Mouse (Mus musculus) heart, embryonic 11.5 days (tissue): ENCODE results near the gene Ubtd1. TPM values are rescaled to one million over a fixed set of nuclear protein-coding genes. Genes with fewer than 3 reads are reported as not detected.

Experiments
- ATAC-seq: fragments of 200-750 bp; cut with Nextera tagmentation; replicated peaks from 2 replicates; pipeline ENCODE4 v1.8.0; 2017; ENCODE audit warnings: moderate library complexity; ENCODE audit not compliant: insufficient number of reproducible peaks, low FRiP score, low TSS enrichment
- H3K27ac ChIP-seq: fragments of 300-500 bp; sonication (generic); 2 replicates; pipeline ENCODE4 v1.5.1; 2014; ENCODE audit warnings: mild to moderate bottlenecking, low read depth, low read length
- H3K27me3 ChIP-seq: fragments of 300-500 bp; sonication (generic); 2 replicates; pipeline ENCODE4 v1.6.1; 2014; ENCODE audit warnings: mild to moderate bottlenecking, low read length, mixed read lengths; ENCODE audit not compliant: control insufficient read depth, insufficient read depth
- H3K36me3 ChIP-seq: fragments of 300-500 bp; sonication (generic); 2 replicates; pipeline ENCODE4 v1.6.1; 2014; ENCODE audit warnings: mild to moderate bottlenecking, low read length, moderate library complexity, mixed read lengths; ENCODE audit not compliant: control insufficient read depth, insufficient read depth
- H3K4me1 ChIP-seq: fragments of 300-500 bp; sonication (generic); 2 replicates; pipeline ENCODE4 v1.6.1; 2014; ENCODE audit warnings: low read length; ENCODE audit not compliant: control insufficient read depth, insufficient read depth
- H3K4me2 ChIP-seq: fragments of 300-500 bp; sonication (generic); 2 replicates; pipeline ENCODE4 v1.6.1; 2014; ENCODE audit warnings: mild to moderate bottlenecking, moderate library complexity
- H3K4me3 ChIP-seq: fragments of 300-500 bp; sonication (generic); 2 replicates; pipeline ENCODE4 v1.5.1; 2014; ENCODE audit warnings: low read depth, low read length
- H3K9ac ChIP-seq: fragments of 300-500 bp; sonication (generic); 2 replicates; pipeline ENCODE4 v1.6.1; 2014; ENCODE audit warnings: mild to moderate bottlenecking, low read depth, low read length, moderate library complexity
- H3K9me3 ChIP-seq: fragments of 300-500 bp; sonication (generic); replicated peaks from 2 replicates; pipeline ENCODE4 v1.6.1; 2016; ENCODE audit warnings: low read length; ENCODE audit not compliant: control insufficient read depth
- WGBS: fragments of 180-500 bp; shearing (Covaris S2); extraction: QIAGEN DNeasy Blood & Tissue Kit; methylation state at CpG from one replicate; pipeline ENCODE4 v1.1.7; 2014; ENCODE audit not compliant: insufficient replicate concordance; 5-methylcytosine and 5-hydroxymethylcytosine counted together
- polyA plus RNA-seq: library from polyadenylated mRNA; unstranded; fragments of >200 nt; fragmentation: Nextera tagmentation; extraction: Ambion mirVana; gene quantifications from 2 replicates; pipeline ENCODE4 v1.2.1, GENCODE M21; 2014

Ubtd1 gene
- 9.7 and 10.2 TPM in 2 replicates for polyA plus RNA-seq

DNA sequence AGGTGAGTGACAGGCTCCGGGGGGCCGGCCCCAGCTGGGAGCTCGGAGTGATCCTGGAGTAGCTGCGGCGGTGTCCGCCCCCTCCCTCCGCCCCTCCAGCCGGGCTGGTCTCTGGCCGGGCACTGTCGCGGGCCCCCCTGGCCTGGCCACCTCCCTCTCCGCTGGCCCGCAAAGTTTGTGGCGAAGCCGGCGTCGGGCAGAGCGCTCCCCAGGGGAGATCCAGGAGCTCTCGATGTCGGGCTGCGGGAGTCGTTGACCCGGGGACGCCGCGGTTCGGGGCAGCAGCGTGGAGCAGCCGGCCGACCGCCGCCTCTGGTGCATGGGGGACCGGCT is at the start of gene Ubtd1:
Gene Ubtd1, plus strand, starts transcription at position 169 of the 333 bp plus-strand sequence.
- ATAC-seq, result no peak; the same call in 1 of the 2 replicates
- no peaks in the 10 kb centered on the region for H3K36me3 ChIP-seq
- no peaks in the 10 kb centered on the region; the same call in 1 of the 2 replicates for H3K27me3 ChIP-seq
- H3K4me1 ChIP-seq, result peaks cover 9% of the 10 kb centered on the region; the same call in 1 of the 2 replicates
- peak within 1 kb of the TSS; percentile 77 for H3K27ac ChIP-seq
- peak within 1 kb of the TSS; percentile 87 for H3K9ac ChIP-seq
- peak within 1 kb of the TSS; percentile 82 for H3K4me3 ChIP-seq
- WGBS, result under 1% methylated on average over 28 of the region's 33 CpGs
- H3K4me2 ChIP-seq, result peak within 1 kb of the TSS; percentile 95
- H3K9me3 ChIP-seq, result no peaks in the 10 kb centered on the region

DNA sequence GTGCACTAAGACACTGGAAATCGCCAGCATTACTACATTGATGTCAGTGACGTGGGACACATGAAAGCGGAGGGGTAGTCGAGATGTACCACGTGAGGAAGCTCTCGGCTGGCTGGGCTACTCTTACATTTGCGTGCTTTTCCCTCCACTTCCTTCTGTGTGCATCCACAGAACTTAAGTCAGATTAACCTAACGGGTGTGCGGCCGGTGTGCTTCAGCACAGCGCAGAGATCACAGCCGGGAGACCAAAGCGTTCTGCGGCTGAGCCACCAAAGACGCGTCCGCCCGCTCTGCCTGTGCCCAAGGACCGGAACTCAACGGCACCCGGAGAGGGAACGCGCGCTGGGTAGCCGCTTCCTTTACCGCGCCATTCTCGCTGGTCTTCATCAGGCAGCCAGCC is 48.9 kb upstream of the Ubtd1 start:
- Histone ChIP-seq H3K27me3 (no peaks in the 10 kb centered on the region), H3K9me3 (no peaks in the 10 kb centered on the region), H3K27ac (no peak overlapping the region), H3K9ac (peak overlapping the region; percentile 87), H3K36me3 (peaks cover 5% of the 10 kb centered on the region), H3K4me1 (peaks cover 16% of the 10 kb centered on the region), H3K4me3 (peak overlapping the region; percentile 93), H3K4me2 (peak overlapping the region; percentile 94)
- ATAC-seq, result 0 out of 2 replicates have a peak, but pooled peaks have one; percentile 18
- WGBS, result 1% methylated on average over 28 of the region's 28 CpGs

GRCm38 (mm10) chr19:41933179-41934086 is 48.1 kb upstream of the Ubtd1 start, which contains the start of the genes Exosc1 and Zdhhc16:
TSS of gene Exosc1 (minus strand) at chr19:41933423.
TSS of gene Zdhhc16 (plus strand) at chr19:41933480.
- ATAC-seq, result peak; percentile 99
- no peak within 1 kb of the TSS for H3K27ac ChIP-seq

GRCm38 (mm10) chr19:41934124-41934523 is 47.4 kb upstream of the Ubtd1 start:
- no peaks in the 10 kb centered on the region for H3K9me3 ChIP-seq
- H3K4me3 ChIP-seq, result peak overlapping the region; percentile 93
- no peak overlapping the region for H3K27ac ChIP-seq
- H3K9ac ChIP-seq, result peak overlapping the region; percentile 77
- peak overlapping the region; percentile 94 for H3K4me2 ChIP-seq
- peaks cover 16% of the 10 kb centered on the region for H3K4me1 ChIP-seq
- 46% methylated on average over 6 of the region's 6 CpGs for WGBS
- ATAC-seq, result no peak
- H3K27me3 ChIP-seq, result no peaks in the 10 kb centered on the region
- peaks cover 4% of the 10 kb centered on the region; the same call in 1 of the 2 replicates for H3K36me3 ChIP-seq

More at GRCm38 (mm10) chr19:41933179-41934086, 48.1 kb upstream of the Ubtd1 start, which contains the start of the genes Exosc1 and Zdhhc16:
- Histone ChIP-seq H3K9me3 (no peaks in the 10 kb centered on the region), H3K4me3 (peak within 1 kb of the TSS; percentile 93), H3K4me2 (peak within 1 kb of the TSS; percentile 94), H3K4me1 (peaks cover 16% of the 10 kb centered on the region), H3K36me3 (peaks cover 4% of the 10 kb centered on the region), H3K9ac (peak within 1 kb of the TSS; percentile 87), H3K27me3 (no peaks in the 10 kb centered on the region)
- under 1% methylated on average over 47 of the region's 47 CpGs for whole genome bisulfite sequencing

GRCm38 (mm10) chr19:41935921-41936320 is 45.6 kb upstream of the Ubtd1 start:
- no peak overlapping the region for H3K4me2 ChIP-seq
- peaks cover 16% of the 10 kb centered on the region for H3K4me1 ChIP-seq
- H3K9me3 ChIP-seq, result no peaks in the 10 kb centered on the region
- peaks cover 10% of the 10 kb centered on the region for H3K36me3 ChIP-seq
- no peak overlapping the region for H3K4me3 ChIP-seq
- ATAC-seq, result no peak
- H3K27ac ChIP-seq, result no peak overlapping the region
- WGBS, result 83% methylated on average over 1 of the region's 1 CpGs
- no peak overlapping the region for H3K9ac ChIP-seq
- no peaks in the 10 kb centered on the region for H3K27me3 ChIP-seq

DNA sequence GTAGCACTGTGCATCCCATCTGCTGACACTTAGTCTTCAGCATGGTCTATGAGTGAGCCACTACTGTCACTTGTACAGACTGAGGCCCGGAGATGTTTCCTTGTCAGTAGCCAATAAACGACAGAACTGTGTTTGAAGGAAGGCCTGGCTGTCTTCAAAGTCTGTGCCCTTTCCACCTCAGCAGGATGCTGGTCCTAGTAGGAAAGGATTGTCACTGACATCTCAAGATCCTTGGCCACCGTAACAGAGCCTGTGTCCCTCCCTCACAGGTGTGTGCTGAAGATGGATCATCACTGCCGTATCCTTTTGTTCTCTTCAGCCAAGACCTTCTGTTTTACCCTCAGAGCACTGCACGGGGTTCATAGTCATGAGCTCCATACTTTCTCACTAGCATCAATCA is 43.0 kb upstream of the Ubtd1 start:
- H3K4me1 ChIP-seq, result peaks cover 8% of the 10 kb centered on the region
- no peak overlapping the region for H3K4me2 ChIP-seq
- no peak overlapping the region for H3K9ac ChIP-seq
- no peaks in the 10 kb centered on the region for H3K9me3 ChIP-seq
- no peak overlapping the region for H3K4me3 ChIP-seq
- ATAC-seq, result no peak
- peaks cover 23% of the 10 kb centered on the region for H3K36me3 ChIP-seq
- H3K27me3 ChIP-seq, result no peaks in the 10 kb centered on the region
- WGBS, result 90% methylated on average over 5 of the region's 5 CpGs
- no peak overlapping the region for H3K27ac ChIP-seq

GRCm38 (mm10) chr19:41943841-41944240 is 37.7 kb upstream of the Ubtd1 start:
- Histone ChIP-seq H3K4me3 (no peak overlapping the region), H3K9ac (no peak overlapping the region), H3K27me3 (no peaks in the 10 kb centered on the region), H3K27ac (no peak overlapping the region), H3K9me3 (no peaks in the 10 kb centered on the region), H3K4me2 (no peak overlapping the region), H3K4me1 (no peaks in the 10 kb centered on the region), H3K36me3 (peaks cover 58% of the 10 kb centered on the region)
- ATAC-seq, result no peak
- WGBS, result 85% methylated on average over 7 of the region's 7 CpGs

GRCm38 (mm10) chr19:41952287-41952686 is 29.3 kb upstream of the Ubtd1 start:
- Histone ChIP-seq H3K9me3 (no peaks in the 10 kb centered on the region), H3K36me3 (peaks cover 49% of the 10 kb centered on the region), H3K4me3 (no peak overlapping the region), H3K9ac (no peak overlapping the region), H3K27ac (no peak overlapping the region), H3K4me2 (no peak overlapping the region), H3K27me3 (no peaks in the 10 kb centered on the region), H3K4me1 (no peaks in the 10 kb centered on the region)
- no peak for ATAC-seq
- WGBS, result 81% methylated on average over 4 of the region's 4 CpGs
